Mouse (Mus musculus) NIH3T3 (cell line): Measurements from ENCODE around the gene Prokr1.

Experiments
- DNase-seq: peaks from one replicate; pipeline ENCODE4 v3.0.0-alpha.2; 2012; ENCODE audit warnings: low read depth

Gene Prokr1

GRCm38 (mm10) chr6:87567686-87568593 is 22.6 kb downstream of the Prokr1 start:
- peak; percentile 51 for DNase-seq

GRCm38 (mm10) chr6:87565166-87565565 is 25.4 kb downstream of the Prokr1 start:
- peak; percentile 90 for DNase-seq

DNA sequence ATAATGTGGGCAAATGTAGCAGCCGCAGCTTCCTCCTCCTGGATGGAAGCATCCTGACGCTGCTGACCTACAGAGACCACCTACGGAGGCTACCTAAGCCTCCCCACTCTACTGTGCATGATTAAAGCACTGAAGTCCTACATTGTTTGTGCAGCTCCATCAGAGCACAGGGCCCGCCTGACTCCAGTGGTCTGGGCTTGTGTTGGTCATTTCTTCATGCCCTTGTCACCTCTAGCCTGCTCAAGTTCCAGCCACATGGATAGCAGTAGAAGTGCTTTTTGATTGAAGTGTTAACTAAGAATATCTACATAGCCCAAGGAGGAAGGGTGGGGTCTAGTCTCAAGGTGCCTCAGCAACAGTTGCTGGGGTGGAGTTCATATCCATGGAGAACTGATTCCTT is 26.2 kb downstream of the Prokr1 start:
- DNase-seq: no peak

DNA sequence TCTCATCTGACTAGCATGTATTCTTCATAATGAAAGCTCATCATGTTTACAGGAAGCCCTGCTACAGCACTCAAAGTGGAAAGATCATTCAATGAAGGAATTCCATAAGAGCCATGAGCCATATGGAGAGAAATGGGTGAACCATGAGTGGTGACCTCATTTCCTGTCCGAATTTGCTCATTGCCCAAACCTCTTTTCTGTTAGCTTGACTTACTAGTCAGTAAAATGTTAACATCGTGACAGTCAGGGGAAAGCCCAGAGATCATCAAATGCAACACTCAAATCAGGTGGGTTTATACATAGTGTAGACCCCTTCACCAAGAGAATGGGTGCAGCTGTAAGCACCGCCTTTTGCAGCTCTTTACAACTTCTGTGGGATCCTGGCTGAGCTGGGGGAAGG is 36.8 kb downstream of the Prokr1 start:
- no peak for DNase-seq

- DNase-seq: peak; percentile 54
Measured at GRCm38 (mm10) chr6:87552054-87552807, 38.3 kb downstream of the Prokr1 start.

GRCm38 (mm10) chr6:87547836-87548235 is 42.7 kb downstream of the Prokr1 start:
- DNase-seq: no peak

DNA sequence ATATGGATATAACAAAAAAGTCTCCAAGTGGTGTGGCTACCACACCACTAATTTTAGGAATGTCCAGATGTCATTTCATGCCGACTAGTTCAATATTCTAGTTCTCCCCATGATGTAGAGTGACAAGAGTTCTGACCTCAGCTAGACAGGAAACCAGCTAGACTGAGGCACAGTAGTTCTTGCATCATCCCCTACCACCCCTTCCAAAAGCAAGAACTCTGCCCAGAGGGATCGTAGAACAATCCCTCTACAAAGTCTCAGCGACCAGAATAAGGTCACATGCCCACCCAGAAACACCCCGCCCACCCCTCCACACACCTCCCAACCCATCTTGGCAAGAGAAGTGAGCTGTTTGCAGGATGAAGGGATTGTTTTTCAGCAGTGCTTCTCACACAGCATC is 43.1 kb downstream of the Prokr1 start:
- no peak for DNase-seq

DNA sequence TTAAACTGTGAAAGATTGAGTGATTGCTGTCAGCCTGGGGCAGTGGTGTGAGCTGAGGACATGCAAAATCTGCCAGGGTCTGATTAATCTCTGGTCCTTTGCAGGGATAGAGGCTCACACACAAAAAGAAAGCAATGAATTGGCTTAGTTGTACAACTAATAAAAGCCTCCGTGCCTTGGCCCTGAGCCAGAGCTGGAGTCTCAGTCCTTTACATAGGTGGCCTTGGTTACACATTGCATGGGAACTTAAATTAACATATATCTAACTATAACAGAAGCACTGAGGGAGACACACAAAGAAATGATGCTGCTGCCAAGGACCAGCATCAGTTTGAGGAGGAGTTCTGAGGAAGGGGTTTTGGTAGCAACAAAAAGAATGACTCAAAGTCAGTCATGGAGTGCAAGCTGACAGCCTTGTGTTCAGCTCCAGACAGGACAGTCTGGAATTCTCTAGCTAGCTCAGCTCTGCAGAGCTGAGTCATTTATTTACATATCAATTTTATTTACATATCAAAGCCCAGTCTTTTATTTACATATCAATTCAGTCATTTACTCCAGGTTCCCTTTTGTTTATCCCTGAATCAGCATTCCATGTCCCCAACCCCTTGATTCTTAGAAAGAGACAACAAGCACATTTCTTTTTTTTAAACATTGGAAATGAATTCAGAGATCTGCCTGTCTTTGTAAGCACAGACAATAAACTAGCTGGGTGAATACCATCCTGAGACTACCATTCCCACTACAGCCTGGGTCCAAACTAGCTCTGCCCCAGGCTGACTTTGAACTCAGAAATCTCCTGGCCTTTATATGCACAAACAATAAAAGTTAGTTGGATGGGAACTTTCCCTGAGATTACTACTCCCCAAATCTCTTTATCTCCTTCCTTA is 45.0 kb downstream of the Prokr1 start:
- no peak for DNase-seq

- peak; percentile 62 for DNase-seq
Measured at GRCm38 (mm10) chr6:87542027-87542426, 48.5 kb downstream of the Prokr1 start.

- DNase-seq: no peak
Measured at GRCm38 (mm10) chr6:87541171-87541571, 49.4 kb downstream of the Prokr1 start.

- DNase-seq: peak; percentile 21
Measured at GRCm38 (mm10) chr6:87538376-87539270, 51.9 kb downstream of the Prokr1 start.

- DNase-seq: no peak
Measured at GRCm38 (mm10) chr6:87537678-87538077, 52.9 kb downstream of the Prokr1 start.

GRCm38 (mm10) chr6:87536270-87536669 is 54.3 kb downstream of the Prokr1 start:
- DNase-seq: no peak

- no peak for DNase-seq
Measured at GRCm38 (mm10) chr6:87535651-87536050, 54.9 kb downstream of the Prokr1 start.

DNA sequence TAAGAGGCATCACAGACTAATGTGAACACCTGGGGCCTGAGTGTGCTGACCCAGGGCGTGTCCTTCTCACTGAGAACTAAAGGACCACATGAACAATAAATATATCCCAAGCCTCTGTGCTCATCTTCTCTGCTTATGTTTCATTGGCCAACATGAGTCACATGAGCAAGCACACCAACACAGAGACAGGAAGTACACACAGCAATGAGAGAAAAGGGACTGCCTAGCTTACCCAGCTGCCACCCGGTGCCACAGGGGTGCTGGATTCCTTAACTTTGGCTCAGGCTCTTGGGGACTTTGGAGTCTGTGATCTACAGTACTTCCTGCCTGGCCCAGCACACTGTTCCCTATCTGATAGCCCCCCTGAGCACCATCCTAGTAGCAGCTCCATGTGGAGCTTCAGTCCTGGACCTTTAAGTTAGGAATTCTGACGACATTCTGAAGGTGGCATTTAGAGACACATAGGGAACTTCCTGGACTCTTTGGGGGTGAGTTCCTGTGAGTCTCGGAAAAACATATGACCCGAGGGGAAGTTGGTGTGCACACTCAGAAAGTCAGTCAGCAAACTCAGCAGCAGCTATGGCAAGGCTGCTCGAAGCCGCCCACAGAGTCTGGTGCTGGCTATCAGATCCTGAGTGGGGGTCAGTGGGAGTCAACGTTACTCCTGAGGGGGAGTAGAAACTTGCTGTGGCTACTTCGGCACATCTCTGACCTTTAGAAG is 55.5 kb downstream of the Prokr1 start:
- DNase-seq: no peak

- DNase-seq: no peak
Measured at GRCm38 (mm10) chr6:87532953-87533710, 57.4 kb downstream of the Prokr1 start, which contains the start of gene Arhgap25. TSS of gene Arhgap25 (minus strand) at chr6:87533259.

- DNase-seq: no peak
Measured at GRCm38 (mm10) chr6:87531456-87532015, 59.0 kb downstream of the Prokr1 start.

DNA sequence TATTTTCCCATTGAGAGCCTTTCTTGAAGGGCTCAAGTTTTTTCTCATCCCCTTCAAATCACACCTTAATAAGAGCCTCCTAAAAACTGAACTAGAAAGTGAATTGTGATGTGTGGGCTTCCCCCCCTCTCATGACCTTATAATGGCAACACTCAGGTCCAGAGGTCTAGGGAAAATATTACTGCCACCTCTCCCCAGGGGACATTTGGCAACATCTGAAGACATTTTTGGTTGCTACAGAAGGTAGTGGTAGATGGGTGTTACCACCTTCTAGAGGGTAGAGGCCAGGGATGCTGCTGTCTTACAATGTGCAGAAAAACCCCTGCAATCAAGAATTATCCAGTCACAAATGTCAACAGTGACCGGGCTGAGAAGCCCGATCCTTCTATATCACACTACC is 60.2 kb downstream of the Prokr1 start:
- no peak for DNase-seq
